Mouse (Mus musculus): ENCODE measurements around the gene Tbc1d2.
"Not testable (repeated sequence)": the region's sequence is repeated elsewhere in the genome, so short reads cannot be mapped to it uniquely, and the experiment has no call there.

- not testable (repeated sequence) for TF ChIP-seq CTCF, EP300 (IDR thresholded peaks at IDR 0.05)
Observed at GRCm38 (mm10) chr4:46633565-46633964, 16.4 kb downstream of the Tbc1d2 start.

Measured in lung, postnatal 0 days (tissue).